Mouse (Mus musculus) kidney, postnatal 25 days (tissue): ENCODE data around the gene Os9.

Source experiments
- DNase-seq, 2 experiments: peaks; one replicate each; pipeline ENCODE4 v3.0.0; 2021; ENCODE audit warnings: mixed read lengths in 2 of 2

Os9 gene

DNA sequence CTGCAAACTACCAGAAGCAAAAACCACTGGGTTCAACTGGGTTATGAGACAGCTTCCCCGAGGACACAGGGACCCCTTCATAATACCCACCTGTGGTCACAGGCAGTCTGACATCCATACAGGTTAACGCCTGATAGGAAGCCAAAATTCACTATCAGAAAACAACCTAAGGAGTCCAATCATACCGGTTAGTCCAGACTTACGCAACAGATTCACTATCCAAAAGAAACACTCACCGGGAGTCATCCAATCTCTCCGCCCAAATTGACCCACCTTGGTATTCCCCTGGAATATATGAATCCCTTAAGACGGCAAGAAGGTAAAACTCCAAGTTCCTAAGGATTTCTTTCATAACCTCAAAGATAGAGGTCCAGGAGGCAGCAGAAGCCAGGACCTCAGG, 23.6 kb upstream of the Os9 start:
- DNase-seq, result no peak

DNA sequence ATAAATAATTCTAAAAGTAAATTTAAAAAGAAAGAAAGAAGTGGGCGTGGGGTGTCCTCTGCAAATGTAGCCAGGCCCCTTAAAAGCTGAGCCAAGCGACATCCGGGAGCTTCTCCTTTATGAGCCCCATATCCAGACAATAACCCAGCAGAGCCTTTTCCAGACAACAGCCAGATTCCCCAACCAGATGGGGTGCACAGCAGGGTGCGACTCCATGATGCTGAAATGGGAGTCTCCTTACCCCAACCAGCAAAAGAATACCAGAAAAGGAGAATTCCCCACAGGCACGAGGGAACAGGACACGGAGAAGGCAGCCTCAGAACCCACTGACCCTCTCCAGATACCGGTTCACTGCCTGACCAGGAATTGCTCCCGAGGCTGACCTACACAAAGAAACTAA, 22.3 kb upstream of the Os9 start:
- DNase-seq, result no peak

DNA sequence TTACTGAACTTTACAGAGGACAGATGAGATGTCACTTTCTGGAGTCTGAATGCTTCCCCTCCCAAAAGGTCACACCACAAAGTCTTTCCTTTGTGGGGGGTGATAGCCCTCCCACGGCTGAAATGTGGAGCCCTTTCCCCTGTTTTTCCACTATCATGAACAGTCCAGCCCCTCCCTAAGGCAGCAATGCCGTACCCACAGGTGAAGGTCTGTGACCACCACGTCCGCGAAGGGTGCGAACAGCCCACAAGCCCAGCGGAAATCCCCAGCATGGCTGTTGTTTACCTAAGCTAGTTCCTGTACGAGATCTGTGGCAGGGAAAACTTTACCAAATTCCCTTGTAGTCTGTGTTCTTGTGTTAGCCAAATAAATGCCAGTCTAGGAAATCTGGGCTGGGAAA, 20.6 kb upstream of the Os9 start:
- no peak for DNase-seq

GRCm38 (mm10) chr10:127140971-127141370, 20.0 kb upstream of the Os9 start:
- DNase-seq, result no peak

GRCm38 (mm10) chr10:127138328-127139141, 17.6 kb upstream of the Os9 start:
- DNase-seq, result no peak

GRCm38 (mm10) chr10:127137896-127138295, 17.0 kb upstream of the Os9 start:
- DNase-seq, result no peak

GRCm38 (mm10) chr10:127136510-127136909, 15.6 kb upstream of the Os9 start:
- no peak for DNase-seq

DNA sequence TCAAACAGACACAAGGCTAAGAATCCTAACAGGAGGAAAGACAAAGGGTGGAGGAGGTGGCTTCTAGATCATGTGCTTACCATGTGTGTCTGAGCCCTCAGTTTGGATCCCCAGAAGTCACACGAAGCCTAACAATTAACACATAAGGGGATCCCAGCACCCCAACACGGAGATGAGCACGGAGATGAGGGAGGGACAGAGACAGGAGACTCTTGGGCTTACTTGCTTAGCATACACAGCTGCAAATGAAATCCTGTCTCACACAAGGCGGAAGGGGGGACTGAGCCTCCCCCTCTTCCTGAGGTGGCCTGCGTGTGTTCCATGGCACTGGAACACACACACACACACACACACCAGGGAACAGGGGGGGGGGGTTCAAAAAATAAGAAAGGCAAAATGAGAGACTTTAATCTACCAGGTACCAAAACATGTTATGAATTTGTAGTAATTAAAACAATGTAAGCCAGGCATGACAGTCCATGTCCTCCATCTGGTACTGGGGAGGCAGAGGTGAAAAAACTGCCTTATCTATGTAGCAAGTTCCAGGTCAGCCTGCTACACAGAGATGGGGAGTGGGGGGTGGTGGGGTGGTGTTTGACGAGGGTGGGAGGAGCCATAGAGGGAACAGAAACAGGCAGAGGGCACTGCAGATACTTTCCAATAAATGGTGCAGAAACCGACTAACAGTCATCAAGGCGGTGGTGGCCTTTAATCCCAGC, 14.3 kb upstream of the Os9 start:
- no peak for DNase-seq

DNA sequence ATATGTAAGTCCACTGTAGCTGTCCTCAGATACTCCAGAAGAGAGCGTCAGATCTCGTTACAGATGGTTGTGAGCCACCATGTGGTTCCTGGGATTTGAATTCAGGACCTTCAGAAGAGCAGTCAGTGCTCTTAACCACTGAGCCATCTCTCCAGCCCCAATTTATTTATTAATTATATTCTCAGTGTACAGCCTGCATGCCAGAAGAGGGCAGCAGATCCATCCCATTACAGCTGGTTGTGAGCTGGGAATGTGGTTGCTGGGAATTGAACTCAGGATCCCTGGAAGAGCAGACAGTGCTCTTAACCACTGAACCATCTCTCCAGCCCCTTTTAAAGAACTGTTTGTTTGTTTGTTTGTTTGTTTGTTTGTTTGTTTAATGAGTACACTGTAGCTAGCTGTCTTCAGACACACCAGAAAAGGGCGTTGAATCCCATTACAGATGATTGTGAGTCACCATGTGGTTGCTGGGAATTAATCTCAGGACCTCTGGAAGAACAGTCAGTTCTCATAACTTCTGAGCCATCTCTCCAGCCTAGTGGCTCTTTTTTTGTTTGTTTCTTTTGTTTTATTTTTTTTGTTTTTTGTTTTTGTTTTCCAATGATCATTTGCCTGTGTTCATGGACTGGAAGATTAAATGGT, 13.6 kb upstream of the Os9 start:
- peak in 1 of 2 experiments; percentile 50 for DNase-seq

GRCm38 (mm10) chr10:127132469-127132868, 11.5 kb upstream of the Os9 start:
- no peak for DNase-seq

DNA sequence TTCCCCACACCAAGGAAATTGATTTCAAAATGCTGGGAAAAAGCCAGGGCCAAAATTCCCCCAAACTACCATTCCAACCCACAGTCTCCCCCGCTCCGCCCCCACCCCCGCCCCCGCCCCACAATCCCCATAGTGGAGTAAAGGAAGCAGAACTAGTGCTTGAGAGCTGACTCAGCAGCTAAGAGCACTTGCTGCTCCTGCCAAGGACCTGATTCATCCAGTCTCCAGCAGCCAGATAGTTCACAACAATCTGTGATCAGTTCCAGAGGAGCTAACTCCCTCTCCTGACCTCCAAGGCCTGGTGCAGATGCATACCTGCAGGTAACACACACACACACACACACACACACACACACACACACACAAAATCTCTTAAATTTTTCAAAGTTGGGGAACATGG, 8.5 kb upstream of the Os9 start:
- no peak for DNase-seq

GRCm38 (mm10) chr10:127127711-127128279, 6.9 kb upstream of the Os9 start:
- no peak for DNase-seq

GRCm38 (mm10) chr10:127126579-127126978, 5.6 kb upstream of the Os9 start:
- DNase-seq, result no peak

GRCm38 (mm10) chr10:127125210-127126001, 4.5 kb upstream of the Os9 start:
- peak; percentile 66 to 70 for DNase-seq

DNA sequence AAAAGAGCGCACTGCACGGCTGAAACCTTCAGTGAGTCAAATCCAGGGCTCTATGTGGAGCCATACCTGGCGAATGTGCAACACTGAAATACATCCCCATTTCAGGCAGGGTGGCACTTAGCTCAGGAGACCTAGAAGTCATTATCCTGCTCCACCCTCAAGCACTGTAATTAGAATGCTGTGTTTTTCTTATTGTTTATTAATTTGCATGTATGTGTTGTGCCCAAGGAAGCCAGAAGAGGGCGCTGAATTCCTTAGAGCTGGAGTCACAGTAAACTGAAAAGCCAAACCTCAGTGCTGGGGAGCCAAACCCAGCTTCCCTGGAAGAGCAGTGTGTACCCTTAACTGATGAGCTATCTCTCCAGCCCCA, 2.5 kb upstream of the Os9 start:
- DNase-seq, result peak; percentile 63 to 87

- peak; percentile 32 to 53 for DNase-seq
These were observed 2.0 kb upstream of the Os9 start for GRCm38 (mm10) chr10:127122784-127123435.

GRCm38 (mm10) chr10:127122018-127122417, 1.1 kb upstream of the Os9 start:
- DNase-seq, result no peak

DNA sequence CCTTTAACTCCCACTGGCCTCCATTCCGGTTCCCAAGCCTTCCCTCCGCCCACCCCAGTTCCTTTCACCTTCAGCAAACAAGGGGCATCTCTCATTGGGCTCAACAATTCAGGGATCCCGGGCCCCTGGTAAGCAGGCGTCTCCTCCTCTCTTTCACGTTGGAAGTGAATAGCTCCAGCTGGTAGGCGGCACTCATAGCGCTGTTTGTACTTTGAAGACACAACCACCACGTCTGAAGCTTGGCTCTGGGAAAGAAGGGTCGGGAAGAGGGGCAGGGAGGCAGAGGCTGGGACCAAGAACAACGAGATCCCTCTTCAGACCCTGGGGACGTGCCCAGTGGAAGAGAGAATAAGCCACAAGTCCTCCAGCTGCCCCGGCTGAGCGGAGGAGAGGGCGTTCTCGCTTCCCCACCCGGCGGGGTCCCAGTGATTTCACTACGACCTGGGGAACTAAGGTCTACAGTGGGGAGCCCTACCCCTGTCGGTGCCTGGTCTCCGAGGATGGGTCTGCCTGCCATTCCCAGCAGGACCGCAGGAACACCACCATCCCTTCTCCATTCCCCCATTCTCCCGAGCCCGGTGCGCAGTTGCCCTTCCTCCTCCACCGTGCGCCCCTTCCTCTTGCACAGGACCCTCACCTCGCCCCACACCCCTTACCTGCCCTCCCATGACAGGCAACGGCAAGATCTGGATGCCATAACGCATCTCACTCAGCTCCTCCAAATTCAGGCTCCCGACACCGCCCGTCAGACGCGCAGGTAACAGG, 448 bp downstream of the Os9 start:
- peak in 1 of 2 experiments; percentile 42 for DNase-seq

DNA sequence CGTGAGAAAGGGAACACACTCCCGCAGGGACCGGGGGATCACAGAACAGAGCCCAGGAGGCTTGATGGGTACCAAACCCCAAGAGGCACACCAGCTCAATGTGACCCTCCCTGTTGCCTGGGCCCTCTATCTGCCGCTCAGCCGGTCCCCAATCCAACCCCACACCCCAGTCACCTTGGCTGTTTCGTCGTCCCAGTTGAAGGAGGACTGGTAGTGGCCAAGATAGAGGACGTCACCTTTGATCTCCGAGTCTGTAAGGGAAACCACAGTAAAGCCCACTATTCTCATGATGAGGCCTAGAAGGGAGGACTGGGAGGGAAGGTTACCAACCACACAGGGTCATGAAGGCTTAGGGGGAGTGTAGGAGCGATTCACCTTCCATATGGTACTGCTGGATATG, 1.7 kb downstream of the Os9 start:
- no peak for DNase-seq

DNA sequence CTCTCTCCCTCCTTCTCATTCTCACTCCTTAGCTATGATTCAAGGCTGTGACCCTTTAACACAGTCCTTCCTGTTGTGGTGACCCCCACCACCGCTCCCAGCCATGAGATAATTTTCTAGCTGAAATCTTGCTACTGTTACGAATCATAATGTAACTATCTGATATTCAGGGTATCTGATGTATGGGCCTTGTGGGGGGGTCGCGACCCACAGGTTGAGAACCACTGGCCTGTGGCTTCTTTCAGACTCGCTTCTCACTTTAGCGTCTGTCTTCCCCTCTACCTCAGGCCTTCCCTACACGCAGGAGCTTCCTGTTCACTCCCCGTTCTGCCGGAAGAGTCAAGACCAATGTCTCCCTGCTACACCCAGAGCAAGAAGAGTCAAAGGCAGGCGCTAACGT, 2.5 kb downstream of the Os9 start:
- no peak for DNase-seq

GRCm38 (mm10) chr10:127115068-127115467, 5.9 kb downstream of the Os9 start:
- no peak for DNase-seq
